Mouse (Mus musculus) lung, adult 10 weeks (tissue): ENCODE data around the gene Ccr5. TPM values are rescaled to one million over a fixed set of nuclear protein-coding genes. Genes with fewer than 3 reads are reported as not detected.

ENCODE experiments used
- polyA plus RNA-seq: library from polyadenylated mRNA; stranded (reverse); fragments of 350-450 nt; fragmentation: Illumina TruSeq; extraction: RNeasy Lipid Tissue Mini Kit (QIAGEN cat#74804); gene quantifications from one replicate; pipeline ENCODE4 v1.2.3, GENCODE M21; 2014; ENCODE audit warnings: low read depth, low replicate concordance; ENCODE audit not compliant: insufficient read depth

Ccr5 gene
- polyA plus RNA-seq = 3.4 TPM

GRCm38 (mm10) chr9:124121387-124122184, at the start of gene Ccr5:
Ccr5 (plus strand) TSS chr9:124121543.

GRCm38 (mm10) chr9:124101723-124102122, 19.6 kb upstream of the Ccr5 start, which contains the start of gene Ccr2:
Ccr2 (plus strand) TSS chr9:124101950.

Other genes starting within 250 kb of the Ccr5 start
- 6.5 TPM for gene Ccr1, start 152.9 kb upstream of the Ccr5 start, polyA plus RNA-seq
- not detected for gene Ccr1l1, start 143.1 kb upstream of the Ccr5 start, polyA plus RNA-seq
- 0.77 TPM for gene Ccr3, start 99.6 kb upstream of the Ccr5 start, polyA plus RNA-seq
- 14.0 TPM for gene Ccr2, start 19.6 kb upstream of the Ccr5 start, polyA plus RNA-seq
- 9.8 TPM for gene 2010315B03Rik, start 191.2 kb downstream of the Ccr5 start, polyA plus RNA-seq